Mouse (Mus musculus) forebrain, embryonic 16.5 days (tissue): Measurements from ENCODE around the gene Phtf2. TPM values are rescaled to one million over a fixed set of nuclear protein-coding genes. Genes with fewer than 3 reads are reported as not detected.

ENCODE experiments used
- ATAC-seq: fragments of 200-750 bp; cut with Nextera tagmentation; 2 replicates; pipeline ENCODE4 v1.8.0; 2017; ENCODE audit warnings: mild to moderate bottlenecking, moderate library complexity
- H3K27ac ChIP-seq: fragments of 300-500 bp; sonication (generic); 2 replicates; pipeline ENCODE4 v1.5.1; 2014; ENCODE audit warnings: low read length, control low read depth
- H3K27me3 ChIP-seq: fragments of 300-500 bp; sonication (generic); replicated peaks from 2 replicates; pipeline ENCODE4 v1.6.1; 2014; ENCODE audit warnings: low read length; ENCODE audit not compliant: control insufficient read depth, insufficient read depth
- H3K36me3 ChIP-seq: fragments of 300-500 bp; sonication (generic); 2 replicates; pipeline ENCODE4 v1.6.1; 2014; ENCODE audit not compliant: control insufficient read depth, insufficient read depth
- H3K4me1 ChIP-seq: fragments of 300-500 bp; sonication (generic); replicated peaks from 2 replicates; pipeline ENCODE4 v1.6.1; 2014; ENCODE audit warnings: low read length; ENCODE audit not compliant: control insufficient read depth, insufficient read depth
- H3K4me2 ChIP-seq: fragments of 300-500 bp; sonication (generic); 2 replicates; pipeline ENCODE4 v1.6.1; 2014; ENCODE audit warnings: mild to moderate bottlenecking, low read length, control low read depth
- H3K4me3 ChIP-seq: fragments of 300-500 bp; sonication (generic); replicated peaks from 2 replicates; pipeline ENCODE4 v1.5.1; 2014; ENCODE audit warnings: mild to moderate bottlenecking, low read length, control low read depth
- H3K9ac ChIP-seq: fragments of 300-500 bp; sonication (generic); replicated peaks from 2 replicates; pipeline ENCODE4 v1.6.1; 2014; ENCODE audit warnings: low read depth, low read length, control low read depth
- H3K9me3 ChIP-seq: fragments of 300-500 bp; sonication (generic); 2 replicates; pipeline ENCODE4 v1.6.1; 2016; ENCODE audit warnings: low read length; ENCODE audit not compliant: control insufficient read depth
- WGBS: fragments of 180-500 bp; shearing (Covaris S2); extraction: QIAGEN DNeasy Blood & Tissue Kit; methylation state at CpG from one replicate; pipeline ENCODE4 v1.1.7; 2014; 5-methylcytosine and 5-hydroxymethylcytosine counted together
- polyA plus RNA-seq: library from polyadenylated mRNA; unstranded; fragments of >200 nt; fragmentation: Nextera tagmentation; extraction: Ambion mirVana; gene quantifications from 2 replicates; pipeline ENCODE4 v1.2.1, GENCODE M21; 2015

The Phtf2 gene
- 28.8 and 29.0 TPM in 2 replicates for polyA plus RNA-seq

GRCm38 (mm10) chr5:20881915-20882800 is at the start of gene Phtf2, which contains the start of gene Tmem60:
Gene Phtf2 (minus strand): TSS chr5:20882124.
Gene Tmem60 (plus strand): TSS chr5:20882191.
- Histone ChIP-seq H3K4me1 (peaks cover 14% of the 10 kb centered on the region), H3K36me3 (no peaks in the 10 kb centered on the region), H3K9me3 (no peaks in the 10 kb centered on the region), H3K9ac (peak within 1 kb of the TSS; percentile 87), H3K4me3 (peak within 1 kb of the TSS; percentile 96), H3K4me2 (peak within 1 kb of the TSS; percentile 90), H3K27me3 (no peaks in the 10 kb centered on the region), H3K27ac (peak within 1 kb of the TSS; percentile 96)
- under 1% methylated on average over 67 of the region's 94 CpGs for WGBS
- ATAC-seq = peak; percentile 98

- 89% methylated on average over 3 of the region's 3 CpGs for WGBS
Observed at GRCm38 (mm10) chr5:20931300-20931699, 49.4 kb upstream of the Phtf2 start.

GRCm38 (mm10) chr5:20930430-20930829 is 48.5 kb upstream of the Phtf2 start:
- no peak for ATAC-seq
- no peaks in the 10 kb centered on the region for H3K27me3 ChIP-seq
- no peaks in the 10 kb centered on the region for H3K36me3 ChIP-seq
- no peaks in the 10 kb centered on the region for H3K9me3 ChIP-seq
- no peak overlapping the region for H3K27ac ChIP-seq
- H3K9ac ChIP-seq = no peak overlapping the region
- no peak overlapping the region for H3K4me2 ChIP-seq
- 0 out of 2 replicates have a peak, but pooled peaks cover 2% of the 10 kb centered on the region for H3K4me1 ChIP-seq
- H3K4me3 ChIP-seq = no peak overlapping the region

More at GRCm38 (mm10) chr5:20931300-20931699, 49.4 kb upstream of the Phtf2 start:
- no peaks in the 10 kb centered on the region for H3K9me3 ChIP-seq
- H3K36me3 ChIP-seq = no peaks in the 10 kb centered on the region
- no peak overlapping the region for H3K9ac ChIP-seq
- 0 out of 2 replicates have a peak, but pooled peaks cover 2% of the 10 kb centered on the region for H3K4me1 ChIP-seq
- no peak overlapping the region for H3K4me3 ChIP-seq
- H3K27me3 ChIP-seq = no peaks in the 10 kb centered on the region
- H3K4me2 ChIP-seq = no peak overlapping the region
- H3K27ac ChIP-seq = no peak overlapping the region
- ATAC-seq = no peak

- no peaks in the 10 kb centered on the region for H3K36me3 ChIP-seq
- H3K9me3 ChIP-seq = no peaks in the 10 kb centered on the region
- ATAC-seq = no peak
- 0 out of 2 replicates have a peak, but pooled peaks cover 2% of the 10 kb centered on the region for H3K4me1 ChIP-seq
- H3K27ac ChIP-seq = no peak overlapping the region
- H3K27me3 ChIP-seq = no peaks in the 10 kb centered on the region
- 86% methylated on average over 6 of the region's 6 CpGs for WGBS
- no peak overlapping the region for H3K9ac ChIP-seq
- no peak overlapping the region for H3K4me3 ChIP-seq
- no peak overlapping the region for H3K4me2 ChIP-seq
Observed at GRCm38 (mm10) chr5:20929669-20930151, 47.8 kb upstream of the Phtf2 start.

GRCm38 (mm10) chr5:20925451-20925850 is 43.5 kb upstream of the Phtf2 start:
- Histone ChIP-seq H3K27me3 (no peaks in the 10 kb centered on the region), H3K9ac (no peak overlapping the region), H3K4me3 (no peak overlapping the region), H3K4me1 (0 out of 2 replicates have a peak, but pooled peaks cover 3% of the 10 kb centered on the region), H3K9me3 (no peaks in the 10 kb centered on the region), H3K4me2 (no peak overlapping the region), H3K27ac (no peak overlapping the region), H3K36me3 (no peaks in the 10 kb centered on the region)
- ATAC-seq = no peak
- WGBS = 94% methylated on average over 3 of the region's 3 CpGs

- H3K9ac ChIP-seq = no peak overlapping the region
- no peak for ATAC-seq
- no peaks in the 10 kb centered on the region for H3K36me3 ChIP-seq
- H3K4me2 ChIP-seq = no peak overlapping the region
- H3K27ac ChIP-seq = no peak overlapping the region
- no peaks in the 10 kb centered on the region for H3K27me3 ChIP-seq
- 84% methylated on average over 3 of the region's 3 CpGs for WGBS
- H3K4me3 ChIP-seq = no peak overlapping the region
- H3K4me1 ChIP-seq = peaks cover 3% of the 10 kb centered on the region; the same call in 1 of the 2 replicates
- no peaks in the 10 kb centered on the region for H3K9me3 ChIP-seq
Observed at GRCm38 (mm10) chr5:20924608-20925007, 42.7 kb upstream of the Phtf2 start.

- Histone ChIP-seq H3K9ac (no peak overlapping the region), H3K9me3 (no peaks in the 10 kb centered on the region), H3K4me1 (peaks cover 5% of the 10 kb centered on the region; the same call in 1 of the 2 replicates), H3K27ac (no peak overlapping the region; the same call in 1 of the 2 replicates), H3K4me2 (no peak overlapping the region), H3K27me3 (no peaks in the 10 kb centered on the region), H3K4me3 (no peak overlapping the region), H3K36me3 (no peaks in the 10 kb centered on the region)
- peak; percentile 68 for ATAC-seq
- WGBS = 52% methylated on average over 9 of the region's 9 CpGs
Observed at GRCm38 (mm10) chr5:20919566-20919965, 37.6 kb upstream of the Phtf2 start.

- Histone ChIP-seq H3K27me3 (no peaks in the 10 kb centered on the region), H3K36me3 (no peaks in the 10 kb centered on the region), H3K4me2 (no peak overlapping the region), H3K4me3 (no peak overlapping the region), H3K9me3 (no peaks in the 10 kb centered on the region), H3K27ac (no peak overlapping the region), H3K4me1 (peaks cover 5% of the 10 kb centered on the region; the same call in 1 of the 2 replicates), H3K9ac (no peak overlapping the region)
- 97% methylated on average over 4 of the region's 4 CpGs for WGBS
- no peak for ATAC-seq
Observed at GRCm38 (mm10) chr5:20918967-20919366, 37.0 kb upstream of the Phtf2 start.
